Mouse (Mus musculus) liver, embryonic 16.5 days (tissue): ENCODE measurements around the gene H2-Q10. TPM values are rescaled to one million over a fixed set of nuclear protein-coding genes. Genes with fewer than 3 reads are reported as not detected.
"Not testable (repeated sequence)": the region's sequence is repeated elsewhere in the genome, so short reads cannot be mapped to it uniquely, and the experiment has no call there.

Experiments used
- ATAC-seq: fragments of 200-750 bp; cut with Nextera tagmentation; 2 replicates; pipeline ENCODE4 v1.8.0; 2017; ENCODE audit warnings: low read depth, mild to moderate bottlenecking, moderate number of reproducible peaks, moderate library complexity
- H3K27ac ChIP-seq: fragments of 300-500 bp; sonication (generic); 2 replicates; pipeline ENCODE4 v1.5.1; 2014; ENCODE audit warnings: mild to moderate bottlenecking, low read length
- H3K27me3 ChIP-seq: fragments of 300-500 bp; sonication (generic); 2 replicates; pipeline ENCODE4 v1.6.1; 2014; ENCODE audit warnings: low read depth, low read length, mixed read lengths; ENCODE audit not compliant: control insufficient read depth, insufficient read depth
- H3K36me3 ChIP-seq: fragments of 300-500 bp; sonication (generic); 2 replicates; pipeline ENCODE4 v1.6.1; 2014; ENCODE audit warnings: mild to moderate bottlenecking; ENCODE audit not compliant: control insufficient read depth, insufficient read depth
- H3K4me1 ChIP-seq: fragments of 300-500 bp; sonication (generic); 2 replicates; pipeline ENCODE4 v1.6.1; 2014; ENCODE audit warnings: low read depth, low read length, mixed read lengths; ENCODE audit not compliant: control insufficient read depth
- H3K4me2 ChIP-seq: fragments of 300-500 bp; sonication (generic); 2 replicates; pipeline ENCODE4 v1.6.1; 2014; ENCODE audit warnings: low read depth, low read length, mixed read lengths
- H3K4me3 ChIP-seq: fragments of 300-500 bp; sonication (generic); 2 replicates; pipeline ENCODE4 v1.5.1; 2014; ENCODE audit warnings: low read depth, mild to moderate bottlenecking, low read length
- H3K9ac ChIP-seq: fragments of 300-500 bp; sonication (generic); 2 replicates; pipeline ENCODE4 v1.6.1; 2014; ENCODE audit warnings: low read depth, low read length
- H3K9me3 ChIP-seq: fragments of 300-500 bp; sonication (generic); replicated peaks from 2 replicates; pipeline ENCODE4 v1.6.1; 2016; ENCODE audit warnings: low read length; ENCODE audit not compliant: control insufficient read depth
- WGBS: fragments of 180-500 bp; shearing (Covaris S2); extraction: QIAGEN DNeasy Blood & Tissue Kit; methylation state at CpG from one replicate; pipeline ENCODE4 v1.1.7; 2014; ENCODE audit not compliant: insufficient replicate concordance; 5-methylcytosine and 5-hydroxymethylcytosine counted together
- polyA plus RNA-seq: library from polyadenylated mRNA; unstranded; fragments of >200 nt; fragmentation: Nextera tagmentation; extraction: Ambion mirVana; gene quantifications from 2 replicates; pipeline ENCODE4 v1.2.1, GENCODE M21; 2015

The H2-Q10 gene
- 377 and 430 TPM in 2 replicates for polyA plus RNA-seq

DNA sequence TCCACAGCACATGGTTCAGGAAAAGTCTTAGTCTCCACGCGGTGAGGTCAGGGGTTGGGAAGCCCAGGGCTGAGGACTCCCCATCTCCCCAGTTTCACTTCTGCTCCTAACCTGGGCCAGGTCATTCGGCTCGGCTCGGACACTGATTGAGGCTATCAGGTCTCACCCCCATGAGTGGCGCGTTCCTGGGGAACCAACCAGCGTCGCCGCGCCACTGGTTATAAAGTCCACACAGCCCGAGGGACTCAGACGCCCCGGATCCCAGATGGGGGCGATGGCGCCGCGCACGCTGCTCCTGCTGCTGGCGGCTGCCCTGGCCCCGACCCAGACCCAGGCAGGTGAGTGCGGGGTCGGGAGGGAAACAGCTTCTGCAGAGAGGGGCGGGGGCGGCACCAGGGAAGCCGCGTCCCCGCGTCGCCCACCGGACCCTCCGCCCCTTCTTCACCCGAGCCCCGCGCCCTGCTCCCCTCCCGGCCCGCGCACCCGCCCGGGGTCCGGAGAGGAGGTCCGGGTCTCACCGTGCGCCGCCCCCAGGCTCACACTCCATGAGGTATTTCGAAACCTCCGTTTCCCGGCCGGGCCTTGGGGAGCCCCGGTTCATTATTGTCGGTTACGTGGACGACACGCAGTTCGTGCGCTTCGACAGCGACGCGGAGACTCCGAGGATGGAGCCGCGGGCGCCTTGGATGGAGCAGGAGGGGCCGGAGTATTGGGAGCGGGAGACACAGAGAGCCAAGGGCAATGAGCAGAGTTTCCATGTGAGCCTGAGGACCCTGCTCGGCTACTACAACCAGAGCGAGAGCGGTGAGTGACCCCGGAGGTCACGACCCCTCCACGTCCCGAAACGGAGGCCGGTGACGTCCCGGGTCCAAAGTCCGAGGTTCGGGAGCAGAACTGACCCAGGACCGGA lies at the start of gene H2-Q10:
TSS of gene H2-Q10 (plus strand) at position 248 of the 910 bp plus-strand sequence.
- peak within 1 kb of the TSS; percentile 31; the same call in 1 of the 2 replicates for H3K9ac ChIP-seq
- H3K4me3 ChIP-seq: peak within 1 kb of the TSS; percentile 52
- peak; percentile 87 for ATAC-seq
- WGBS: 2% methylated on average over 71 of the region's 80 CpGs
- peak within 1 kb of the TSS; percentile 73 for H3K27ac ChIP-seq
- H3K36me3 ChIP-seq: no peaks in the 10 kb centered on the region
- H3K4me2 ChIP-seq: peak within 1 kb of the TSS; percentile 36
- peaks cover 17% of the 10 kb centered on the region for H3K27me3 ChIP-seq
- H3K4me1 ChIP-seq: no peaks in the 10 kb centered on the region
- no peaks in the 10 kb centered on the region for H3K9me3 ChIP-seq

DNA sequence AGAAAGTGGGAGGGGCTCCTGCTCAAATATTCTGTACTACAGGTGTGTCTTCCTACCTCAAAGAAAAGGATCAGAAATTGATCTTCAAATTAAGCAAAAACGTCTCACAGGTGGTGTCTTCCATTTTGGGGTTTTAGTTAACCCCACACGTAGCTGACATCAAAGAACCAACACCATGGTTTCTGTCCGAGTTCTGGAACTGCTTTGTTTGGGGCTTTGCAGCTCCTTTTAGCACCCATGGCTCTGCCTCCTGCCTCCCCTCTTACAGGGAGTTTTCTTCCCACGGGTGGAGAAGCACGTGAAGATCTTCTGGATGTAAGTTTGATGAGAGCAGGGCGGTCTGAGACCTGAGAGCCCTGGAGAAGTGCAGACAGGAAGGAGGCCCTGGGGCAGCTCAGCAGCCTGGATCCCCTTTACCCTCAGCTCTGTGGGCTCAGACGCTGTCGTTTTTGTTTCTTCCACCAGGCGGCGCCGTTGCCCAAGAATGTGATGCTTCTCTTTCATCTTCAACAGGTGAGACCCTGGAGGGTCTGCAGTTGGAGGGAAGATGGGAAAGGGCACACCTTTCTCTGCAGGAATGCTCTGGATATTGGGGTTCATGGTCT lies 49.6 kb upstream of the H2-Q10 start:
- H3K4me2 ChIP-seq, H3K9me3 ChIP-seq, H3K9ac ChIP-seq, H3K4me3 ChIP-seq, H3K27me3 ChIP-seq, H3K4me1 ChIP-seq, ATAC-seq, H3K27ac ChIP-seq, H3K36me3 ChIP-seq: not testable (repeated sequence)
- WGBS: 9% methylated on average over 11 of the region's 11 CpGs

DNA sequence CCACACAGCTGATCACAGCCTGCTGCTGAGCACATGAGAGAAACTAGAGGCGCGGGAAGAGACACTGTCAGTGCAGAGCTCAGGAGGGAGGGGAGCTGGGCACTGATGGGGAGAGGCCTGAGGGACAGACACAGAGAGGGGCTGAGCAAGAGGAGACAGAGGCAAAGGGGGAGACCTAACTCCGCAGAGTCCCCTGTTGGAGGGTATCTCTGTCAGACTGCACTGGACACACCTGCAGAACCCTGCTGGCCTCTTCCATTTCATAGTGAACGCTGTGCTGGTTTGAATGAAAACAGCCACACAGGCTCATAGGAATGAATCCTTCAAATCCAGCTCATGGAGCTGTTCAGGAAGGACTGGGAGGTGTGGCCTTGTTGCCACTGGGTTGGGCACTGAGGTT lies 48.6 kb upstream of the H2-Q10 start:
- WGBS: 68% methylated on average over 4 of the region's 4 CpGs
- not testable (repeated sequence) for ATAC-seq, H3K4me3 ChIP-seq

DNA sequence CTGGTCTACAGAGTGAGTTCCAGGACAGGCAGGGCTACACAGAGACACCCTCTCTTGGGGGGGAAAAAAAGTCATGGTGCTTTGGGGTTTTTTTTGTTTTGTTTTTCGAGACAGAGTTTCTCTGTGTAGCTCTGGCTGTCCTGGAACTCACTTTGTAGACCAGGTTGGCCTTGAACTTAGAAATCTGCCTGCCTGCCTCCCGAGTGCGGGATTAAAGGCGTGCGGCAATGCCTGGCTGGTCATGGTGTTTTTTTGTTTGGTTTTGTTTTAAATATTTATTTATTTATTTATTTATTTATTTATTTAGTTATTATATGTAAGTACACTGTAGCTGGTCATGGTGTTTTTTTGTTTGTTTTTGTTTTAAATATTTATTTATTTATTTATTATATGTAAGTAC lies 47.5 kb upstream of the H2-Q10 start:
- 71% methylated on average over 5 of the region's 5 CpGs for WGBS
- peaks cover 12% of the 10 kb centered on the region for H3K27me3 ChIP-seq
- H3K9ac ChIP-seq: not testable (repeated sequence)

More for the DNA sequence above, 48.6 kb upstream of the H2-Q10 start:
- not testable (repeated sequence) for H3K9ac ChIP-seq, H3K27ac ChIP-seq, H3K4me1 ChIP-seq, H3K9me3 ChIP-seq, H3K36me3 ChIP-seq, H3K4me2 ChIP-seq
- peaks cover 12% of the 10 kb centered on the region for H3K27me3 ChIP-seq

DNA sequence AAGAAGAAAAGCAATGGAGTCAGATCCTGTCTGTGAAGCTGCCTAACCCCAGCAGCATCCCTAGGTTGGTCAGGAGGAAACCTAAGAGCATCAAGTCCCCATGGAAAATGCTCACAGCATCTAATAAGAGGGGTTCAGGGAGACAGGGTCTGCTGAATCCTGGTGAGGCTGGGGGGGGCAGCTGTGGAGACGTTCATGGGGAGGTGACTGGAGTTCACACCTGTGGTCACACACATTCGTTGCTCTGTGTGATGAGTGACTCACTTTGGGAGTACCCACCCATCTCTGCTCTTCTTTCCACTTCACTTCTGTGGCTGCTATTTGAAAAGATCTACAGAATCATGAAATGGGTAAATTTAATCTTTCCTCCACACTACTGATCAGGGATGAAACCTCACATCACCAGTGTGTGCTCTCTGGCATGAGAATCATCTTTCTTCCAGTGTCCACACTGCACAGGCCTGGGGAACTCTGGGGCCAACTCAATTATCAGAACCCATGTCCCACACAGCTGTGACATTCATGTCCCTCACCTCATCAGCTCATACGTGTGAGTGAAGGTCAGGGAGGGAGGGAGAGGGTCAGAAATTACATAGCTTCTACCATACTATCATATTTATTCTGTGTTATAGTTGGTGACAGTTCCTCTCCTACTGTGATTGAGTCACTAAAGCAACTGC lies 46.6 kb upstream of the H2-Q10 start:
- H3K9ac ChIP-seq, H3K27ac ChIP-seq, H3K4me1 ChIP-seq, H3K9me3 ChIP-seq, H3K4me3 ChIP-seq, H3K36me3 ChIP-seq, ATAC-seq, H3K4me2 ChIP-seq: not testable (repeated sequence)
- WGBS: 28% methylated on average over 3 of the region's 3 CpGs
- peaks cover 12% of the 10 kb centered on the region for H3K27me3 ChIP-seq

More for the DNA sequence above, 47.5 kb upstream of the H2-Q10 start:
- not testable (repeated sequence) for H3K4me2 ChIP-seq, H3K27ac ChIP-seq, H3K36me3 ChIP-seq, H3K4me1 ChIP-seq, ATAC-seq, H3K4me3 ChIP-seq, H3K9me3 ChIP-seq

GRCm38 (mm10) chr17:35424106-35424505 lies 45.8 kb upstream of the H2-Q10 start:
- H3K27me3 ChIP-seq: peaks cover 12% of the 10 kb centered on the region
- not testable (repeated sequence) for H3K36me3 ChIP-seq, H3K4me3 ChIP-seq, H3K27ac ChIP-seq, H3K9ac ChIP-seq, H3K4me2 ChIP-seq, H3K4me1 ChIP-seq, H3K9me3 ChIP-seq, ATAC-seq
- WGBS: 52% methylated on average over 3 of the region's 3 CpGs

- H3K27me3 ChIP-seq: peaks cover 12% of the 10 kb centered on the region
- H3K36me3 ChIP-seq, H3K9me3 ChIP-seq, H3K4me1 ChIP-seq, H3K27ac ChIP-seq, H3K9ac ChIP-seq: not testable (repeated sequence)
- ATAC-seq: peak; percentile 90
- H3K4me3 ChIP-seq: peak within 1 kb of the TSS; percentile 42
- WGBS: 2% methylated on average over 47 of the region's 66 CpGs
- peak within 1 kb of the TSS; percentile 53 for H3K4me2 ChIP-seq
Measured at GRCm38 (mm10) chr17:35424624-35425416, 45.1 kb upstream of the H2-Q10 start, which contains the start of gene H2-Q6. Gene H2-Q6, plus strand, starts transcription at chr17:35424850.

DNA sequence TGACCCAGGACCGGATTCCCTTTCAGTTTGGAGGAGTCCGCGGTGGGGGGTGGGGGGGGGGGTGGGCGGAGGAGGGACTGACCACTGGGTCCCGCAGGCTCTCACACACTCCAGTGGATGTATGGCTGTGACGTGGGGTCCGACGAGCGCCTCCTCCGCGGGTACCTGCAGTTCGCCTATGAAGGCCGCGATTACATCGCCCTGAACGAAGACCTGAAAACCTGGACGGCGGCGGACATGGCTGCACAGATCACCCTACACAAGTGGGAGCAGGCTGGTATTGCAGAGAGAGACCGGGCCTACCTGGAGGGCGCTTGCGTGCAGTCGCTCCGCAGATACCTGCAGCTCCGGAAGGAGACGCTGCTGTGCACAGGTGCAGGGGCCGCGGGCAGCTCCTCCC lies 44.4 kb upstream of the H2-Q10 start:
- not testable (repeated sequence) for H3K9me3 ChIP-seq, H3K27ac ChIP-seq, H3K9ac ChIP-seq, H3K4me1 ChIP-seq, H3K36me3 ChIP-seq
- Histone ChIP-seq H3K4me3 (peak overlapping the region; percentile 42), H3K27me3 (peaks cover 12% of the 10 kb centered on the region), H3K4me2 (peak overlapping the region; percentile 53)
- peak; percentile 25; the same call in 1 of the 2 replicates for ATAC-seq
- 12% methylated on average over 28 of the region's 28 CpGs for WGBS
